Mouse (Mus musculus): ENCODE measurements around the gene Barhl1. TPM values are rescaled to one million over a fixed set of nuclear protein-coding genes. Genes with fewer than 3 reads are reported as not detected.

Gene Barhl1
- not detected in 2 replicates for polyA plus RNA-seq (2014; fragmentation: Nextera tagmentation; extraction: Ambion mirVana)

- Histone ChIP-seq H3K27ac (ENCODE audit: low read depth, low read length) (no peak within 1 kb of the TSS), H3K4me2 (peak within 1 kb of the TSS; percentile 36; the same call in 1 of the 2 replicates), H3K4me3 (ENCODE audit: low read depth, low read length) (peak within 1 kb of the TSS; percentile 14; the same call in 1 of the 2 replicates), H3K9ac (ENCODE audit: low read depth, low read length) (no peak within 1 kb of the TSS), H3K9me3 (ENCODE audit: control insufficient read depth, low read length) (no peaks in the 10 kb centered on the region), H3K36me3 (ENCODE audit: control insufficient read depth, insufficient read depth, low read length) (no peaks in the 10 kb centered on the region), H3K27me3 (replicated peaks; ENCODE audit: control insufficient read depth, insufficient read depth, low read length) (peaks cover 94% of the 10 kb centered on the region), H3K4me1 (replicated peaks; ENCODE audit: control insufficient read depth, insufficient read depth, low read length) (0 out of 2 replicates have a peak, but pooled peaks cover 2% of the 10 kb centered on the region)
- ATAC-seq (replicated peaks; ENCODE audit: low FRiP score) = no peak
- 4% methylated on average over 18 of the region's 18 CpGs for WGBS
- DNase-seq (ENCODE audit: low spot score) = no peak
Observed at GRCm38 (mm10) chr2:28916513-28916865, at the start of gene Barhl1. TSS of gene Barhl1 (minus strand) at chr2:28916668.

- Histone ChIP-seq H3K27ac (ENCODE audit: low read depth, low read length) (no peak overlapping the region; the same call in 1 of the 2 replicates), H3K4me1 (replicated peaks; ENCODE audit: control insufficient read depth, insufficient read depth, low read length) (no peaks in the 10 kb centered on the region; the same call in 1 of the 2 replicates), H3K9me3 (ENCODE audit: control insufficient read depth, low read length) (no peaks in the 10 kb centered on the region), H3K36me3 (ENCODE audit: control insufficient read depth, insufficient read depth, low read length) (no peaks in the 10 kb centered on the region), H3K4me3 (ENCODE audit: low read depth, low read length) (no peak overlapping the region), H3K4me2 (no peak overlapping the region), H3K9ac (ENCODE audit: low read depth, low read length) (no peak overlapping the region), H3K27me3 (replicated peaks; ENCODE audit: control insufficient read depth, insufficient read depth, low read length) (no peaks in the 10 kb centered on the region)
- ATAC-seq (replicated peaks; ENCODE audit: low FRiP score) (no peak; the same call in 1 of the 2 replicates), DNase-seq (ENCODE audit: low spot score) (no peak)
- WGBS = 69% methylated on average over 6 of the region's 6 CpGs
Observed at GRCm38 (mm10) chr2:28963565-28963964, 47.1 kb upstream of the Barhl1 start.

DNA sequence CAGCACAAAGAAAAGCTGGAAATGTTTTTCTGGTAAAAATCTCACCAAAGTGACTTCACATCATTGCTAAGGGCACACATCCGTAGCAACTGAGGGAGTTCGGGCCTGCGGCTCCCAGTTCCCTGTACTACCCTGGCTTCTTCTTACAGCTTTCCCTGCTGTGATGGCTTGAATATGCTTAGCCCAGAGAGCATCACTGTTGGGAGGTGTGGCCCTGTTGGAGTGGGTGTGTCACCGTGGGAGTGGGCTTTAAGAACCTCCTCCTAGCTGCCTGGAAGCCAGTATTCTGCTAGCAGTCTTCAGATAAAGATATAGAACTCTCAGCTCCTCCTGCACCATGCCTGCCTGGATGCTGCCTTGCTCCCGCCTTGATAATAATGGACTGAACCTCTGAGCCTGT, 45.2 kb upstream of the Barhl1 start:
- Histone ChIP-seq H3K27me3 (replicated peaks; ENCODE audit: control insufficient read depth, insufficient read depth, low read length) (no peaks in the 10 kb centered on the region), H3K4me3 (ENCODE audit: low read depth, low read length) (no peak overlapping the region), H3K9ac (ENCODE audit: low read depth, low read length) (no peak overlapping the region), H3K36me3 (ENCODE audit: control insufficient read depth, insufficient read depth, low read length) (no peaks in the 10 kb centered on the region), H3K9me3 (ENCODE audit: control insufficient read depth, low read length) (no peaks in the 10 kb centered on the region), H3K27ac (ENCODE audit: low read depth, low read length) (no peak overlapping the region), H3K4me2 (no peak overlapping the region), H3K4me1 (replicated peaks; ENCODE audit: control insufficient read depth, insufficient read depth, low read length) (no peaks in the 10 kb centered on the region; the same call in 1 of the 2 replicates)
- DNase-seq (ENCODE audit: low spot score) (no peak), ATAC-seq (replicated peaks; ENCODE audit: low FRiP score) (no peak)
- 68% methylated on average over 5 of the region's 5 CpGs for WGBS

DNA sequence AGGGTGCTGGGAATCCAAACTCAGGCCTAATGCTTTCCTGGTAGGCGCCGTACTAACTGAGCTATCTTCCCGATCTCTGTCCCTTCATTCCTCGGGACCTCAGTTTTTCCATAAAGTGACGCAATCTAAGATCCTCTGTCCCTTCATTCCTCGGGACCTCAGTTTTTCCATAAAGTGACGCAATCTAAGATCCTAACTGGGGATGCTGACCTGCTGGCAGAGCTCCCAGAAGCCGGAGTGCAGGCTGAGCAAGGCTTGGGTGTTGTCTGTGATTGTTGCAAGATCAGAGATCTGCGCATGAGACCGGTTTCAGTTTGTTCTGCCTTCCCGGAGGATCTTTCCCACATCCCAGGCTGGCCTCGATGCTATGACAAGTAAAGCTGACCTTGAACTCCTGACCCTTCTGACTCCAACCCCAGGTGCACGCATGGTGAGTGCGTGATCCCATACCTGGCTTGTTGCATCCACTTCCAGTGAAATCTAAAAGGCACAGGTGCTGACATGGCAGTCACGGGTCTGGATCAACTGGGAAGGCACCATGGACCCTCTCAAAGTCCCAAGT, 44.6 kb upstream of the Barhl1 start:
- 81% methylated on average over 15 of the region's 15 CpGs for WGBS
- Histone ChIP-seq H3K36me3 (ENCODE audit: control insufficient read depth, insufficient read depth, low read length) (no peaks in the 10 kb centered on the region), H3K4me3 (ENCODE audit: low read depth, low read length) (no peak overlapping the region), H3K27ac (ENCODE audit: low read depth, low read length) (no peak overlapping the region), H3K27me3 (replicated peaks; ENCODE audit: control insufficient read depth, insufficient read depth, low read length) (no peaks in the 10 kb centered on the region), H3K4me2 (no peak overlapping the region), H3K9ac (ENCODE audit: low read depth, low read length) (no peak overlapping the region), H3K9me3 (ENCODE audit: control insufficient read depth, low read length) (no peaks in the 10 kb centered on the region), H3K4me1 (replicated peaks; ENCODE audit: control insufficient read depth, insufficient read depth, low read length) (no peaks in the 10 kb centered on the region; the same call in 1 of the 2 replicates)
- no peak for ATAC-seq (replicated peaks; ENCODE audit: low FRiP score)
- DNase-seq (ENCODE audit: low spot score) = no peak

DNA sequence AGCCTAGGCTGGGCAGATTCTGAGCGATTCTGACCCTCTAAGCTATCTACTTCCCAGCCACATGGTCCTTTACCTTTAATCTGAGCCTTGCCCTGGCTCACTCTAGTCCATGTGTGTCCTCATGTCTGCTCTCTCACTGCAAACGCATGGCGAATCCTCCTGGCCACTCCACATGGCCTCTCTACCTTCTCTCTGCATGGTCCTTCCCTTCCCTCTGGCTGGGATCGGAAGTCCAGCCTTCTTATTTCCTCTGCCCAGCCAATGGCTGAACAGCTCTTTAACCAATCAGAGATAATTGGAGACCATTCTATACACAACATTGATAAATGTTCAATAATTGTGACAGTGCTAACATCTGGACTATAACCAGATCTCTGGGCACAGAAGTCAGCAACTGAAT, 40.4 kb upstream of the Barhl1 start:
- no peak overlapping the region for H3K4me3 ChIP-seq (ENCODE audit: low read depth, low read length)
- H3K4me2 ChIP-seq = no peak overlapping the region
- H3K4me1 ChIP-seq (replicated peaks; ENCODE audit: control insufficient read depth, insufficient read depth, low read length) = no peaks in the 10 kb centered on the region
- ATAC-seq (replicated peaks; ENCODE audit: low FRiP score) (no peak), DNase-seq (ENCODE audit: low spot score) (no peak)
- H3K36me3 ChIP-seq (ENCODE audit: control insufficient read depth, insufficient read depth, low read length) = no peaks in the 10 kb centered on the region
- H3K27me3 ChIP-seq (replicated peaks; ENCODE audit: control insufficient read depth, insufficient read depth, low read length) = no peaks in the 10 kb centered on the region
- WGBS = 74% methylated on average over 4 of the region's 4 CpGs
- H3K9ac ChIP-seq (ENCODE audit: low read depth, low read length) = no peak overlapping the region
- H3K27ac ChIP-seq (ENCODE audit: low read depth, low read length) = no peak overlapping the region
- H3K9me3 ChIP-seq (ENCODE audit: control insufficient read depth, low read length) = no peaks in the 10 kb centered on the region

- DNase-seq (ENCODE audit: low spot score) = no peak
- Histone ChIP-seq H3K36me3 (ENCODE audit: control insufficient read depth, insufficient read depth, low read length) (no peaks in the 10 kb centered on the region), H3K9ac (ENCODE audit: low read depth, low read length) (no peak overlapping the region), H3K27ac (ENCODE audit: low read depth, low read length) (no peak overlapping the region), H3K9me3 (ENCODE audit: control insufficient read depth, low read length) (no peaks in the 10 kb centered on the region), H3K4me3 (ENCODE audit: low read depth, low read length) (no peak overlapping the region), H3K27me3 (replicated peaks; ENCODE audit: control insufficient read depth, insufficient read depth, low read length) (0 out of 2 replicates have a peak, but pooled peaks cover 2% of the 10 kb centered on the region), H3K4me2 (no peak overlapping the region), H3K4me1 (replicated peaks; ENCODE audit: control insufficient read depth, insufficient read depth, low read length) (no peaks in the 10 kb centered on the region)
- WGBS = 79% methylated on average over 9 of the region's 9 CpGs
- no peak for ATAC-seq (replicated peaks; ENCODE audit: low FRiP score)
Observed at GRCm38 (mm10) chr2:28954595-28954994, 38.1 kb upstream of the Barhl1 start.

DNA sequence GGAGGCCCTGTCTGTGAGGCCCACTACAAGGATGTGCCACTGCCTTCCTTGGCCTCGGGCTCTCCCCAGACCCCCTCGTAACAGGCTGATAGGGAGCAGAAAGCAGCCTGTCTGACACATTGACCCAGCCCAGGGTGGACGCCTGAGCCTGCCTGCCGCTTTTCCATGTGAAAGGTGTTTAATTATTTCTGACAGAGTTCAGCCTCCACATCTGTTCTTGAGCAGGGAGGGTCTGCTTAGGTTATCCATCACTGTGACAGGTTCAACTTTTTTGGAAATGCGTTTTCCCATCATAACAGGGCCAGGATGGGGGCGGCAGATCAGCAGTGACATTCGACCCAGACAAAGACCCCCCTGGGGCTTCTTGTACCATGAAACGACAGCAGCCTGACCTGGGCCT, 36.5 kb upstream of the Barhl1 start:
- no peak for ATAC-seq (replicated peaks; ENCODE audit: low FRiP score)
- no peak overlapping the region for H3K27ac ChIP-seq (ENCODE audit: low read depth, low read length)
- no peak overlapping the region for H3K4me2 ChIP-seq
- 0 out of 2 replicates have a peak, but pooled peaks cover 2% of the 10 kb centered on the region for H3K27me3 ChIP-seq (replicated peaks; ENCODE audit: control insufficient read depth, insufficient read depth, low read length)
- no peaks in the 10 kb centered on the region for H3K4me1 ChIP-seq (replicated peaks; ENCODE audit: control insufficient read depth, insufficient read depth, low read length)
- H3K9ac ChIP-seq (ENCODE audit: low read depth, low read length) = no peak overlapping the region
- H3K36me3 ChIP-seq (ENCODE audit: control insufficient read depth, insufficient read depth, low read length) = no peaks in the 10 kb centered on the region
- no peak overlapping the region for H3K4me3 ChIP-seq (ENCODE audit: low read depth, low read length)
- 56% methylated on average over 8 of the region's 8 CpGs for WGBS
- no peaks in the 10 kb centered on the region for H3K9me3 ChIP-seq (ENCODE audit: control insufficient read depth, low read length)
- no peak for DNase-seq (ENCODE audit: low spot score)

- WGBS = 74% methylated on average over 3 of the region's 3 CpGs
- H3K4me2 ChIP-seq = no peak overlapping the region
- no peak overlapping the region for H3K27ac ChIP-seq (ENCODE audit: low read depth, low read length)
- no peak overlapping the region for H3K4me3 ChIP-seq (ENCODE audit: low read depth, low read length)
- DNase-seq (ENCODE audit: low spot score) = no peak
- H3K9me3 ChIP-seq (ENCODE audit: control insufficient read depth, low read length) = no peaks in the 10 kb centered on the region
- H3K27me3 ChIP-seq (replicated peaks; ENCODE audit: control insufficient read depth, insufficient read depth, low read length) = 0 out of 2 replicates have a peak, but pooled peaks cover 2% of the 10 kb centered on the region
- H3K36me3 ChIP-seq (ENCODE audit: control insufficient read depth, insufficient read depth, low read length) = no peaks in the 10 kb centered on the region
- H3K4me1 ChIP-seq (replicated peaks; ENCODE audit: control insufficient read depth, insufficient read depth, low read length) = no peaks in the 10 kb centered on the region
- ATAC-seq (replicated peaks; ENCODE audit: low FRiP score) = no peak
- no peak overlapping the region for H3K9ac ChIP-seq (ENCODE audit: low read depth, low read length)
Observed at GRCm38 (mm10) chr2:28946312-28946711, 29.8 kb upstream of the Barhl1 start.

GRCm38 (mm10) chr2:28945388-28945787, 28.9 kb upstream of the Barhl1 start:
- Histone ChIP-seq H3K9me3 (ENCODE audit: control insufficient read depth, low read length) (no peaks in the 10 kb centered on the region), H3K4me1 (replicated peaks; ENCODE audit: control insufficient read depth, insufficient read depth, low read length) (no peaks in the 10 kb centered on the region), H3K27me3 (replicated peaks; ENCODE audit: control insufficient read depth, insufficient read depth, low read length) (0 out of 2 replicates have a peak, but pooled peaks cover 2% of the 10 kb centered on the region), H3K4me2 (no peak overlapping the region), H3K27ac (ENCODE audit: low read depth, low read length) (no peak overlapping the region), H3K4me3 (ENCODE audit: low read depth, low read length) (no peak overlapping the region), H3K9ac (ENCODE audit: low read depth, low read length) (no peak overlapping the region), H3K36me3 (ENCODE audit: control insufficient read depth, insufficient read depth, low read length) (no peaks in the 10 kb centered on the region)
- ATAC-seq (replicated peaks; ENCODE audit: low FRiP score) (no peak), DNase-seq (ENCODE audit: low spot score) (no peak)
- WGBS = 67% methylated on average over 6 of the region's 6 CpGs
